Mouse (Mus musculus): Measurements from ENCODE around the gene Ppip5k2. TPM values are rescaled to one million over a fixed set of nuclear protein-coding genes. Genes with fewer than 3 reads are reported as not detected.

The Ppip5k2 gene
- total RNA-seq, 2 experiments from 2014 or later, result 9.1 to 14.3 TPM

- ATAC-seq (replicated peaks; ENCODE audit: low FRiP score, poor library complexity, severe bottlenecking), result no peak
Observed at GRCm38 (mm10) chr1:97760598-97760997, 9.6 kb downstream of the Ppip5k2 start.

- no peak for ATAC-seq (replicated peaks; ENCODE audit: low FRiP score, poor library complexity, severe bottlenecking)
Observed at GRCm38 (mm10) chr1:97759841-97760240, 10.4 kb downstream of the Ppip5k2 start.

- ATAC-seq (replicated peaks; ENCODE audit: low FRiP score, poor library complexity, severe bottlenecking), result peak; percentile 65
Observed at GRCm38 (mm10) chr1:97754392-97754791, 15.8 kb downstream of the Ppip5k2 start.

- ATAC-seq (replicated peaks; ENCODE audit: low FRiP score, poor library complexity, severe bottlenecking), result no peak
Observed at GRCm38 (mm10) chr1:97753216-97753615, 17.0 kb downstream of the Ppip5k2 start.

GRCm38 (mm10) chr1:97748163-97748562 is 22.0 kb downstream of the Ppip5k2 start:
- no peak for ATAC-seq (replicated peaks; ENCODE audit: low FRiP score, poor library complexity, severe bottlenecking)

GRCm38 (mm10) chr1:97746261-97746660 is 23.9 kb downstream of the Ppip5k2 start:
- ATAC-seq (replicated peaks; ENCODE audit: low FRiP score, poor library complexity, severe bottlenecking), result no peak

GRCm38 (mm10) chr1:97745712-97746111 is 24.5 kb downstream of the Ppip5k2 start:
- no peak for ATAC-seq (replicated peaks; ENCODE audit: low FRiP score, poor library complexity, severe bottlenecking)

- ATAC-seq (replicated peaks; ENCODE audit: low FRiP score, poor library complexity, severe bottlenecking), result peak; percentile 52; the same call in 1 of the 2 replicates
Observed at GRCm38 (mm10) chr1:97743063-97743462, 27.1 kb downstream of the Ppip5k2 start.

- no peak for ATAC-seq (replicated peaks; ENCODE audit: low FRiP score, poor library complexity, severe bottlenecking)
Observed at GRCm38 (mm10) chr1:97729339-97729738, 40.9 kb downstream of the Ppip5k2 start.

- peak; percentile 65; the same call in 1 of the 2 replicates for ATAC-seq (replicated peaks; ENCODE audit: low FRiP score, poor library complexity, severe bottlenecking)
Observed at GRCm38 (mm10) chr1:97726730-97727129, 43.5 kb downstream of the Ppip5k2 start.

GRCm38 (mm10) chr1:97718440-97718839 is 51.8 kb downstream of the Ppip5k2 start:
- no peak for ATAC-seq (replicated peaks; ENCODE audit: low FRiP score, poor library complexity, severe bottlenecking)

GRCm38 (mm10) chr1:97714334-97714868 is 55.8 kb downstream of the Ppip5k2 start:
- ATAC-seq (replicated peaks; ENCODE audit: low FRiP score, poor library complexity, severe bottlenecking), result no peak

- ATAC-seq (replicated peaks; ENCODE audit: low FRiP score, poor library complexity, severe bottlenecking), result no peak
Observed at GRCm38 (mm10) chr1:97710520-97710919, 59.7 kb downstream of the Ppip5k2 start.

GRCm38 (mm10) chr1:97705389-97705788 is 64.8 kb downstream of the Ppip5k2 start:
- ATAC-seq (replicated peaks; ENCODE audit: low FRiP score, poor library complexity, severe bottlenecking), result no peak

- no peak for ATAC-seq (replicated peaks; ENCODE audit: low FRiP score, poor library complexity, severe bottlenecking)
Observed at GRCm38 (mm10) chr1:97704646-97705045, 65.6 kb downstream of the Ppip5k2 start.

- no peak for ATAC-seq (replicated peaks; ENCODE audit: low FRiP score, poor library complexity, severe bottlenecking)
Observed at GRCm38 (mm10) chr1:97698956-97699570, 71.1 kb downstream of the Ppip5k2 start.

GRCm38 (mm10) chr1:97697273-97697672 is 72.9 kb downstream of the Ppip5k2 start:
- ATAC-seq (replicated peaks; ENCODE audit: low FRiP score, poor library complexity, severe bottlenecking), result no peak

- no peak for ATAC-seq (replicated peaks; ENCODE audit: low FRiP score, poor library complexity, severe bottlenecking)
Observed at GRCm38 (mm10) chr1:97693825-97694224, 76.4 kb downstream of the Ppip5k2 start.

- ATAC-seq (replicated peaks; ENCODE audit: low FRiP score, poor library complexity, severe bottlenecking), result peak; percentile 76; the same call in 1 of the 2 replicates
Observed at GRCm38 (mm10) chr1:97688756-97689155, 81.5 kb downstream of the Ppip5k2 start.

- ATAC-seq (replicated peaks; ENCODE audit: low FRiP score, poor library complexity, severe bottlenecking), result no peak
Observed at GRCm38 (mm10) chr1:97676526-97677177, 93.6 kb downstream of the Ppip5k2 start.

GRCm38 (mm10) chr1:97676115-97676514 is 94.1 kb downstream of the Ppip5k2 start:
- no peak for ATAC-seq (replicated peaks; ENCODE audit: low FRiP score, poor library complexity, severe bottlenecking)
